Mouse (Mus musculus) hindlimb bud, embryonic 11.5 days (tissue): ENCODE measurements at regions not wholly inside any gene's neighbourhood (a gene's known extent, or its start where the extent isn't known, plus 50 kb on each side); places are given as distances from the start of the nearest gene placed in this dataset.
A peak's percentile ranks its signal among the peaks of the same experiment; 100 is the strongest.

Experiments used
- DNase-seq: peaks from one replicate; pipeline ENCODE4 v3.0.0-alpha.2; 2012; ENCODE audit warnings: low read depth, low spot score; ENCODE audit errors: extremely low spot score

DNA sequence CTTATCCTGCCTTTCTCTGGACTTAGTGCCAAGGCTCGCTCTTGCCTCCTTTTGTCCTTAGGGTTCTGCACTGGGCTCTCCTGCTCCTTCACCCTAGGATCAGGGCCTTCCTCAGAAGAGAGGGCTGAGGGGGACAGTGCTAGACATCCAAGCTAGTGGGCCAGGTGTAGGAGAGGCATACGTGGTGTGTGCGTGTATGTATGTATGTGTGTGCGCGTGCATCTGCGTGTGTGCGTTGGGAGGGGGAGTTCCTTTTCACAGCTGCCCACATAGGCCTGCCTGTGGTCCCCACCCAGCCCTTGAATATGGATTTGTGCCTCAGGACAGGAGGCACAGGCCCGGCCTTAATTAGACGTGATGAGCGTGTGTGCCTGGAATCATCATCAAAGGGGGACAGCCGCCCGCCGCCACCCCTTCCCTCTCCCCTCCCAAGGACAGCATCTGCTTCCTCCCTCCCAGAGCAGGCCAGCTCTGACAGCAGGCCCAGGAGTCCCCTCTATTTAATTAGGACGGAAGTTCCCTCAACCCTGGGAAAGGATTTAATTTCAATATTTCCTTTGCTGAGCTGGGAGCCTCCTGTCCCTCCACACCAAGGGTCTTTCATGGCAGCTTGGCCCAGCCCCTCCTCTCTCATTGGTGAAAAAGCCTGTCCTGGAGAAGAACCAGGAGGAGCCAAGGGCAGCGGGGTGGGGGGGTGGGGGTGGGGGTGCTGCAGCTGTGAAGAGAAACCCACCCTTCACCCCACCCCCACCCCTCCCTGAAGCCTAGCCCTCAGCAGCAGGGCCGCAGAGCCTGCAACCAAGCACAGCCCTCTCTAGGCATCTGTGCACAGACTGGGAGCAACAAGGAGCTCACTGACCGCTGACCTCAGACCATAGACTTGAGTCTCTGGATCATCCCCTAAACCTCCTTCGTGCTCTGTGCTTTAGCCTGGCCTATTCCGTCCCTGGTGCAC, 155.8 kb upstream of the A530016L24Rik start:
- DNase-seq: peak; percentile 33

DNA sequence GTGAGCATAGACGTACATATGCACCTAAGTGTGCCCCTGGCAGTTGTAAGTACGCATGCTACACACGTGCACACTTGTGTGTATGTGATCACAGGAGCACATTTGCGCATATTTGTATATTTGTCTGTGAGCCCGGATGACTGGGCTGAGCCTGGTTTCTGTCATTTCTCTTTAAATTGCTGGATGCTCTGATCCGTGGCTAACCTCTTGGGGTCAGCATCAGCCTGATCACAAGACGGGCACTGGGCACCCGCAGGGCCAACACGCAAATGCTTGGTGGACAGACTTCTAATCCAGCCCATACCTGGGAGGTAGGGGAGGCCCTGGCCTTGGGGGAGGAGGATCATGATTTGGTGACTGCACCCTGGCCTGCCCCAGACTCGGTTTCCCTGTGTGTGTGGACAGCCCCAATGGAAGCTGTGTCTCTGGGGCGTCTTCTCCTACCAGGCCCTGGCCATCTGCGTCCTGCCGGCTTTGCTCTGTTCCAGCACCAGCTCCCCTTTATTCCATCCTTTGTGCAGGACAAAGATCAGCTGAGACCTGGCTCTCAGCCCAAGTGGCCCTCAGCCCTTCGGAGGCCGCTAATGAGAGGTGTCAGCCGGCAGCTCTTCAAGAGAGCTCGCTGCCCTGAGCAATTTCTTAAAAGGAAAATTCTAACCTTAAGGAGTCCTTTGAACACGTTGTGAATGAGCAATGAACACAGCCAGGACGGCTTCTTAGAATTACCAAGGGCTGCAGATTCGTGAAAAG, 155.0 kb upstream of the A530016L24Rik start:
- DNase-seq: no peak

DNA sequence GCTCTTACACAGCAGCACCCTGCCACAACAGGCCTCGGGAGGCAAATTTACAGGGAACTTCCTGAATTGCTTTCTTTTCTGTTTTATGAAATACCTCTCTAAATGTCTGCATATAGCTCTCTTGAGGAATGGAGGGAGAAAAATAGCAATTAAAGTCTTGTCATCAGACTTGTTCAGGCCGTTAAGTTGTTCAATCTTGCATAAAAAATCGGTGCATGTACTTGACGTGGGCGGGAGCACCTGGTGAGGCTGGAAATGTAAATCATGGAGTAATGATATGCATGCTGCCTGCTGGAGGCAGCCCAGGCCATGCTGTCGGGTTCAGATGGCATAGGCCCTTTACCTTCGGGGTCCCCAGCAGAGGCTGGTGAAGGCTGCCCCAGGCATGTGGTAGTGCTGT, 153.6 kb upstream of the A530016L24Rik start:
- DNase-seq: no peak

GRCm38 (mm10) chr12:112336691-112337295, 152.5 kb upstream of the A530016L24Rik start:
- no peak for DNase-seq

DNA sequence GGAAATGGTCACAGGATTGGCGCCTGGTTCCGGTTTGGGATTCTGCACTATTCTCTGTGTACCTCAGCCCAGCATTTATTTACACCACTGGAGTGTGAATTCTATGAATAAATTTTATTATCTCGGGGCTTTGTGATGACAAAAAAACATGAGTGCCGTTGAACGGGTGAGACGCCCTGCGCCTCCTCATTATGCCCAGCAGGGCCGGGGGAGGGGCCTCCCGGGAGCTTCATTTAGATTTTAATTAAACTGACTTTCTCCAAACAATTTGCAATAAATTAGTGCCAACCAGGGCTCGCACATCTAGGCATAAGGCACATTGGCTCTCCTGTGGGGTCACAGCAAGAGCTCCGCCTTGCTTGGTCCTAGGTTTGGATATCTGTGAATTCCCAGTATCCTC, 151.8 kb upstream of the A530016L24Rik start:
- no peak for DNase-seq

GRCm38 (mm10) chr12:112338976-112339375, 150.3 kb upstream of the A530016L24Rik start:
- DNase-seq: no peak

- DNase-seq: no peak
Observed at GRCm38 (mm10) chr12:112339481-112340179, 149.6 kb upstream of the A530016L24Rik start.

GRCm38 (mm10) chr12:112340248-112340647, 149.0 kb upstream of the A530016L24Rik start:
- DNase-seq: no peak

- no peak for DNase-seq
Observed at GRCm38 (mm10) chr12:112341726-112342469, 147.3 kb upstream of the A530016L24Rik start.

- no peak for DNase-seq
Observed at GRCm38 (mm10) chr12:112343064-112343463, 146.2 kb upstream of the A530016L24Rik start.

DNA sequence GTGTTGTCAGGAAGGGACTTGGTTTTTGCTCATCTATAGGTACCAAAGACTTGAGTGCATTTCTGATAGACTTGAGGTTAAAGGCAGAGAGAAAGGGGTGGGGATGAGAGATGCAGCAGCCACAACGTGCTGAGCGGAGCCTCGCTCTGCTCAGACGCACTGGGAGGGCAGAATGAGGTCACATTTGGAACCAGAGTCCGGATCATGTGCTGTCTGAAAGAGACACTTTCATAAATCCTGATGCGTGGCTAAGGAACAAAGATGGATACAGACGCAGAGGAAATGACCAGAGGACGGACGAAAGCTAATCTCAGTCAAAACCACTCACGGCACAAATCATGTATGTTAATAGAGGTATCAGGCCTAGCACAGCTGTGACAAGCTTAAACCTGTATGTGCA, 145.0 kb upstream of the A530016L24Rik start:
- no peak for DNase-seq

DNA sequence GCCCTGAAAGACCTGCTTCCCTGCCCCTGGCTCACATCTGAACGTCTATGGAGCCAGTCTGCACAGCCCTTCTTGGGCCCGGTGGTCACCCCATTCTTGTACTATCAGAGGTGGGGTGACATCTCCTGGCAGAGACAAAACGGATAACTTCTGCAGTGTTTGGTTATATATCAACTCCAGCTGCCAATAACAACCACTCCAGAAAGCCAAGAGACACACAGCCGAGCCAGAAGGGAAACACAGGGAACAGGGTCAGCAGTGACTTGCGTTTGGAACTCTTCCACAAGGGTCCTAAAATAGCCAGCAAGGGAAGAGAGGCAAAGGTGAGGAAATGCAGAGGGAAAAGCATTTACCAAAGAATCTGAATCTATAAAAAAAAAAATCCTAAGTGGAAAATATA, 143.5 kb upstream of the A530016L24Rik start:
- no peak for DNase-seq

DNA sequence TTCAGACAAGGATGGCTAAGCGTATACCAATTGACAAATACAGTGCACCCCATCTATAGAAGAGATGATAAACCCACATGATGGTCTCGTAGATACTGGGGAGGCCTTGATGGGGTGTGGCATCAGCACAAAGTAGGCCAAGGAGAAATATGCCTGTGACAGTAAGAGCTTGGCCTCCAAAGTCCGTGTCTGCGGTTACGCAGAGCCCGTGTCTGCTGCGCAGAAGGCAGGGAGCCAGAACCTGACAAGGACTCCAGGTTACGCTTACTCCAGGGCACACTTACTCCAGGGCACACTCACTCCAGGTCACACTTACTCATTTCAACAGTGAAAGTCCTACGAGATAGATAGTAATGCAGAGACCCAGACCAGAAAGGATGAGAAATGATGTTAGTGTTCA, 141.1 kb upstream of the A530016L24Rik start:
- DNase-seq: no peak

- no peak for DNase-seq
Observed at GRCm38 (mm10) chr12:112349676-112350318, 139.5 kb upstream of the A530016L24Rik start.

GRCm38 (mm10) chr12:112350733-112351132, 138.5 kb upstream of the A530016L24Rik start:
- DNase-seq: no peak

GRCm38 (mm10) chr12:112363349-112363748, 125.9 kb upstream of the A530016L24Rik start:
- DNase-seq: peak; percentile 10

DNA sequence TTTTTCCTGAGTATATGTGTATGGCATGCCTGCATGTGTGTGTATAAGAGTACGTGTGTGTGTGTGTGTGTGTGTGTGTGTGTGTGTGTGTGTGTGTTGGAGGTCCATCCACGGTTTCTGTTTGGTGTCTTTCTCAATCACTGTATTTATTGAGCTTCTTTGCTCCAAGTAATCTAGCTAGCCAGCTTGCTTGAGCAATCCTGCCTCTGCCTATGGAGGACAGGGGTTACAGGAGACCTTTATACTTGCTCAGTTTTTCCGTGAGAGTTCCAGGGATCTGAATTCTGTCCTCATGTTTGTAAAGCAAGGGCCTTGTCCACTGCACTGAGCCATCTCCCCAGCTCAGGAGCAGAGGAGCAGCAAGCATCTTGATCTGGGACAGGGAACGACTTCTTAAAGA, 122.0 kb upstream of the A530016L24Rik start:
- DNase-seq: no peak

DNA sequence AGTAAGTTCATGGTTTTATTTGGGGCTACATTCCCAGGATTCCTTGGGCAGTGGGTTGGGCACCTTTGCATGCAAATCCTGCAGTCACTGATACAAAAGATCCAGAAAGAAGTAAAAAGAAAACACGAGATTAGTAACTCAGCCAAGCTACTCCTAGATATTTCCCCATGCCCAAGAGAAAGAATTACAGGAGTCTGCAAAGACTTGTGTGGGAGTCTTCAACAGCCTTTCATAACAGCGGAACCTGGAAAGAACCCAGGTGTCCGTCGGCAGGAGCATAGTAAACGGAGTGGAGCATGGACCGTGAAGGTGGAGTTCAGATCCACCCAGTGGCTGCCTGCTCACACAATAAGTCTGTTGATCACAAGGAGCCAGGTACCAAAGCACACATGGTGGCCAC, 121.1 kb upstream of the A530016L24Rik start:
- no peak for DNase-seq

- DNase-seq: no peak
Observed at GRCm38 (mm10) chr12:112369581-112370371, 119.5 kb upstream of the A530016L24Rik start.
